10 mouse cellular contexts compared by ENCODE assay signal in the genomic region with DNA sequence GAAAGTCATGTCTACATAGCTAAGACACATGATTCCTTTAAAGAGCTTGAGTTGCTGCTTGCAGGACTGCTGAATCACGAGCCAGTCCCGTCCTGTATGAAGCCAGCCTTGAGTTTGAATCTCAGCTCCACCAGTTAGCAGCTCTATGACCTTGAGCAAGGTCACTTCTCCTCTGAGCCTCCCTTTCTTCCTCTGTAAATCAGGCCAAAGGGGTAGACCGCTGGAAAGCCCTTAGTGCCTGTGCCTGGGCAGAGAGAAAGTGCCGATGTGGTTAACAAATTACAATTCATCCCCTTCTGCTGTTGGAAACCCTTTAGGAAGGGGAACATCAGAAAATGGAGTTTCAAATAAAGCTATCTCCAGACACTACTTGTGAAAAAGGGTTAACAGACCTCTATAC. TPM values are rescaled to one million over a fixed set of nuclear protein-coding genes. Genes with fewer than 3 reads are reported as not detected.
DNase-seq lines count a peak whose midpoint lies in the region; ATAC-seq and TF ChIP-seq lines count a peak whose summit lies in the region.
"Had no signal": no experiment of that assay in that cellular context is flagged by ENCODE, and none has a peak within 500 bp of the region (broad histone marks: within the 10 kb centered on the region; RNA-seq: fewer than 3 reads in every experiment).

No protein-coding gene starts in this region.

- no peaks in the 10 kb centered on the region for H3K36me3 ChIP-seq in lung, embryonic 14.5 days (ENCODE audit: insufficient read depth)
- H3K36me3 ChIP-seq in midbrain, embryonic 10.5 days = no peaks in the 10 kb centered on the region

- peak overlapping the region; percentile 85 for H3K27ac ChIP-seq in cerebellum, adult 2 months (ENCODE audit: insufficient read depth, low read length)
- H3K27ac ChIP-seq in lung, embryonic 14.5 days (ENCODE audit: low read depth) = no peak overlapping the region
- H3K27ac ChIP-seq in midbrain, embryonic 10.5 days (replicated peaks) = peak overlapping the region; percentile 86
- H3K27ac ChIP-seq: liver, embryonic 14.5 days had no signal

- no peak overlapping the region for H3K9ac ChIP-seq in lung, embryonic 14.5 days
- H3K9ac ChIP-seq: liver, embryonic 14.5 days had no signal

- no peak for ATAC-seq in cerebellum, adult (ENCODE audit: insufficient number of reproducible peaks, low FRiP score, low TSS enrichment)
- no peak for ATAC-seq in lung, embryonic 14.5 days (ENCODE audit: insufficient read depth)

- no peaks in the 10 kb centered on the region for H3K27me3 ChIP-seq in cerebellum, adult 2 months (ENCODE audit: control insufficient read depth, insufficient read depth, low read length)
- H3K27me3 ChIP-seq in lung, embryonic 14.5 days (ENCODE audit: insufficient read depth, low read length) = peaks cover 15% of the 10 kb centered on the region
- peaks cover 23% of the 10 kb centered on the region for H3K27me3 ChIP-seq in midbrain, embryonic 10.5 days (ENCODE audit: low read depth, poor library complexity, severe bottlenecking)

- no peak for TF ChIP-seq POLR2A in cerebellum, adult 2 months (IDR thresholded peaks at IDR 0.05; ENCODE audit: borderline replicate concordance, insufficient read depth, low read length)

- H3K4me2 ChIP-seq in lung, embryonic 14.5 days = peak overlapping the region; percentile 52

- 5% methylated on average over 4 of the region's 4 CpGs for WGBS in cerebellum, adult 2 months
- 44% methylated on average over 4 of the region's 4 CpGs for WGBS in lung, embryonic 14.5 days
- WGBS in midbrain, embryonic 10.5 days = 41% methylated on average over 4 of the region's 4 CpGs

- H3K9me3 ChIP-seq in lung, embryonic 14.5 days (ENCODE audit: low read depth, low read length) = no peaks in the 10 kb centered on the region
- H3K9me3 ChIP-seq in midbrain, embryonic 10.5 days (replicated peaks) = no peaks in the 10 kb centered on the region

- H3K4me1 ChIP-seq in cerebellum, adult 2 months (ENCODE audit: control insufficient read depth, insufficient read depth, low read length) = peaks cover 36% of the 10 kb centered on the region
- no peaks in the 10 kb centered on the region for H3K4me1 ChIP-seq in lung, embryonic 14.5 days (ENCODE audit: insufficient read depth)
- peaks cover 33% of the 10 kb centered on the region for H3K4me1 ChIP-seq in midbrain, embryonic 10.5 days

- no peak for TF ChIP-seq CTCF in cerebellum, adult 2 months (IDR thresholded peaks at IDR 0.05; ENCODE audit: borderline replicate concordance, insufficient read depth, low read depth, low read length)
- no peak for TF ChIP-seq CTCF in lung, embryonic 14.5 days (IDR thresholded peaks at IDR 0.05; ENCODE audit: low read depth)

- peak overlapping the region; percentile 90 for H3K4me3 ChIP-seq in cerebellum, adult 2 months (replicated peaks; ENCODE audit: insufficient read depth, low read depth, low read length)
- no peak overlapping the region for H3K4me3 ChIP-seq in lung, embryonic 14.5 days (ENCODE audit: low read depth, low read length)
- H3K4me3 ChIP-seq in midbrain, embryonic 10.5 days = peak overlapping the region; percentile 82

- peak; percentile 34 to 43 for DNase-seq in cerebellum, adult 2 months
- DNase-seq in lung, embryonic 14.5 days = no peak
- DNase-seq in lung, postnatal 4 days = no peak
- no peak for DNase-seq in midbrain, embryonic 10.5 days (ENCODE audit: low spot score)
- no peak for DNase-seq in ovary, postnatal 14 days (ENCODE audit: low spot score)
- no peak for DNase-seq in embryo, embryonic 11 days
- DNase-seq in right cerebral cortex, adult 2 months (ENCODE audit: low spot score in 2 of 2) = no peak
- DNase-seq: spleen, adult 18-20 months had no signal

RNA-seq across cellular contexts. Expression of a gene that starts 0.5 kb away (rescaled TPM):
- polyA plus RNA-seq in cerebellum, adult 2 months (2012; rRNA removed) = 126 and 128 TPM in 2 replicates
- polyA plus RNA-seq in lung, embryonic 14.5 days (2014; fragmentation: Nextera tagmentation; extraction: Ambion mirVana) = 0.91 and 1.1 TPM in 2 replicates
- polyA plus RNA-seq in midbrain, embryonic 10.5 days (2016; fragmentation: Nextera tagmentation; extraction: Ambion mirVana) = 20.0 and 30.2 TPM in 2 replicates

RNA-seq across cellular contexts. Expression of a gene that starts 13.3 kb away (rescaled TPM):
- 37.7 and 39.4 TPM in 2 replicates for polyA plus RNA-seq in cerebellum, adult 2 months (2012; rRNA removed)
- polyA plus RNA-seq in lung, embryonic 14.5 days (2014; fragmentation: Nextera tagmentation; extraction: Ambion mirVana) = 90.7 and 91.9 TPM in 2 replicates
- polyA plus RNA-seq in midbrain, embryonic 10.5 days (2016; fragmentation: Nextera tagmentation; extraction: Ambion mirVana) = 92.7 and 99.9 TPM in 2 replicates

RNA-seq across cellular contexts. Expression of a gene that starts 34.6 kb away (rescaled TPM):
- 20.2 and 21.5 TPM in 2 replicates for polyA plus RNA-seq in cerebellum, adult 2 months (2012; rRNA removed)
- 8.6 and 10.1 TPM in 2 replicates for polyA plus RNA-seq in lung, embryonic 14.5 days (2014; fragmentation: Nextera tagmentation; extraction: Ambion mirVana)
- polyA plus RNA-seq in midbrain, embryonic 10.5 days (2016; fragmentation: Nextera tagmentation; extraction: Ambion mirVana) = 9.8 and 11.2 TPM in 2 replicates

RNA-seq across cellular contexts. Expression of a gene that starts 40.0 kb away (rescaled TPM):
- polyA plus RNA-seq in cerebellum, adult 2 months (2012; rRNA removed) = 0.48 and 0.52 TPM in 2 replicates
- 2.7 and 2.9 TPM in 2 replicates for polyA plus RNA-seq in lung, embryonic 14.5 days (2014; fragmentation: Nextera tagmentation; extraction: Ambion mirVana)
- polyA plus RNA-seq in midbrain, embryonic 10.5 days (2016; fragmentation: Nextera tagmentation; extraction: Ambion mirVana) = 0.32 and 0.59 TPM in 2 replicates

RNA-seq across cellular contexts. Expression of a gene that starts 54.3 kb away (rescaled TPM):
- polyA plus RNA-seq in cerebellum, adult 2 months (2012; rRNA removed) = not detected in 2 replicates
- polyA plus RNA-seq in lung, embryonic 14.5 days (2014; fragmentation: Nextera tagmentation; extraction: Ambion mirVana) = not detected in 2 replicates
- not detected in 2 replicates for polyA plus RNA-seq in midbrain, embryonic 10.5 days (2016; fragmentation: Nextera tagmentation; extraction: Ambion mirVana)
- polyA plus RNA-seq: liver, embryonic 14.5 days had no signal

Comparison
In these comparisons a context has a peak if more than half of its experiments do, and no peak if none do; other contexts are left out.
1. DNase-seq: peak in cerebellum, adult 2 months (2 of 2); none in lung, embryonic 14.5 days (single experiment), lung, postnatal 4 days (0 of 2), midbrain, embryonic 10.5 days (single experiment), ovary, postnatal 14 days (single experiment), embryo, embryonic 11 days (single experiment) and right cerebral cortex, adult 2 months (0 of 2).
2. RNA of a gene that starts 0.5 kb away (polyA plus RNA-seq): 126 to 128 TPM in cerebellum, adult 2 months and 20.0 to 30.2 TPM in midbrain, embryonic 10.5 days; 0.91 to 1.1 TPM in lung, embryonic 14.5 days; every median in the first group is over 10 times any median in the second.